Comparison of ENCODE assay signal across 9 mouse cellular contexts in the genomic region with DNA sequence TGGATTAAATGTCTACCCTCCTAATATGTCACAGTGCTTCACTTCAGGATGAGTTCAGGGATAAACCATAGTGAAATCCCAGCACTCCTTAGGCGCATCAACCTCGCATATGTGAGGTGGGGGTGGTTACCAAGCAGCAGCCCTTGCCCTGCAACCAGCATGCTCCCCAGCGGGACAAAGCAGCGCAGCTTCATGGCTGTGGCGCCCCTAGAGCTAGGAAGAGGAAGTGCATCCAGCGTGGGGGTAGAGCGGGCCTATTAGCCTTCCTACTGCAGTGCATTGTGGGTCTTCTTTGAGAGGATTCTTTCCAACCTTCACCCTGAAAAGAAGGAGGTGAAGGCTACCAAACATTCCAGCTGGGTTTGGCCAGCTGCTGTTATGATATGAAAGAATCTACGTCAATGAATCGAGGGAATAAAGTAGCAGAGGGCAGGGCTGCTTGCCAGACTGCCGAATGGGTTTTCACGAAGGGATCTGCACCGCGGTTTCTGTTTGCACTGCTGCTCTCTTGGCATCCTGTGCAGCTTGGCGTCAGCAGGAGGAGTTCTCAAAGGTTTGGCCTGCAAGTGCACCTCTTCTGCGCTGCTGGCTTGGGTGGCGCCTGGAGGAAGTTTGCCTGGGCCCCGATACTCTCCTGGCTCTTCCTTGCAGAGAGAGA.
DNase-seq lines count a peak whose midpoint lies in the region; ATAC-seq and TF ChIP-seq lines count a peak whose summit lies in the region.
"Had no signal": no experiment of that assay in that cellular context is flagged by ENCODE, and none has a peak within 500 bp of the region (broad histone marks: within the 10 kb centered on the region; RNA-seq: fewer than 3 reads in every experiment).

No protein-coding gene starts in this region.

- no peak overlapping the region for H3K9ac ChIP-seq in forebrain, postnatal 0 days
- H3K9ac ChIP-seq in midbrain, embryonic 15.5 days: no peak overlapping the region

- H3K27ac ChIP-seq in forebrain, postnatal 0 days (ENCODE audit: low read depth, low read length): no peak overlapping the region
- H3K27ac ChIP-seq in forebrain, embryonic 10.5 days: no peak overlapping the region
- no peak overlapping the region for H3K27ac ChIP-seq in midbrain, embryonic 15.5 days

- peak; percentile 42 for TF ChIP-seq CTCF in forebrain, postnatal 0 days (IDR thresholded peaks at IDR 0.05; ENCODE audit: low read depth)

- H3K9me3 ChIP-seq in forebrain, postnatal 0 days (ENCODE audit: low read length): no peaks in the 10 kb centered on the region
- H3K9me3 ChIP-seq in forebrain, embryonic 10.5 days: no peaks in the 10 kb centered on the region
- H3K9me3 ChIP-seq in midbrain, embryonic 15.5 days: no peaks in the 10 kb centered on the region

- no peaks in the 10 kb centered on the region for H3K4me1 ChIP-seq in forebrain, postnatal 0 days (ENCODE audit: insufficient read depth)
- H3K4me1 ChIP-seq in forebrain, embryonic 10.5 days: peaks cover 13% of the 10 kb centered on the region
- H3K4me1 ChIP-seq in midbrain, embryonic 15.5 days: no peaks in the 10 kb centered on the region

- H3K4me3 ChIP-seq in forebrain, postnatal 0 days (ENCODE audit: low read depth, low read length): no peak overlapping the region
- no peak overlapping the region for H3K4me3 ChIP-seq in forebrain, embryonic 10.5 days
- H3K4me3 ChIP-seq in midbrain, embryonic 15.5 days: no peak overlapping the region
- H3K4me3 ChIP-seq: myocyte had no signal

- ATAC-seq in forebrain, postnatal 0 days: peak; percentile 40; the same call in 1 of the 2 replicates
- ATAC-seq in neutrophil, adult 5-6 weeks (ENCODE audit: extremely low read depth, insufficient number of reproducible peaks, low FRiP score, poor library complexity, severe bottlenecking): peak; percentile 88
- ATAC-seq in midbrain, embryonic 15.5 days (replicated peaks): no peak

- H3K36me3 ChIP-seq in forebrain, postnatal 0 days (ENCODE audit: insufficient read depth): no peaks in the 10 kb centered on the region
- H3K36me3 ChIP-seq in forebrain, embryonic 10.5 days (replicated peaks): no peaks in the 10 kb centered on the region
- H3K36me3 ChIP-seq in midbrain, embryonic 15.5 days (replicated peaks): no peaks in the 10 kb centered on the region

- WGBS in forebrain, postnatal 0 days: 69% methylated on average over 17 of the region's 17 CpGs
- 88% methylated on average over 17 of the region's 17 CpGs for WGBS in forebrain, embryonic 10.5 days
- 87% methylated on average over 17 of the region's 17 CpGs for WGBS in midbrain, embryonic 15.5 days

- no peak overlapping the region for H3K4me2 ChIP-seq in forebrain, postnatal 0 days (ENCODE audit: low read depth)
- no peak overlapping the region for H3K4me2 ChIP-seq in midbrain, embryonic 15.5 days

- peak; percentile 45 for DNase-seq in forebrain, postnatal 0 days
- no peak for DNase-seq in forebrain, embryonic 10.5 days (ENCODE audit: extremely low spot score, low spot score)
- DNase-seq in urinary bladder, postnatal 14 days (ENCODE audit: low spot score): peak; percentile 37
- no peak for DNase-seq in urinary bladder, adult 2 months (ENCODE audit: low spot score)
- peak; percentile 40 for DNase-seq in gastrocnemius, postnatal 25 days
- no peak for DNase-seq in Muller cell, postnatal 12 days (ENCODE audit: inconsistent ontology term)

- H3K27me3 ChIP-seq in forebrain, postnatal 0 days (ENCODE audit: insufficient read depth, low read length): no peaks in the 10 kb centered on the region
- H3K27me3 ChIP-seq in forebrain, embryonic 10.5 days (ENCODE audit: poor library complexity, severe bottlenecking): 0 out of 2 replicates have a peak, but pooled peaks cover 3% of the 10 kb centered on the region
- no peaks in the 10 kb centered on the region for H3K27me3 ChIP-seq in midbrain, embryonic 15.5 days (replicated peaks)

Comparison
In these comparisons a context has a peak if more than half of its experiments do, and no peak if none do; other contexts are left out.
1. DNase-seq: peak in forebrain, postnatal 0 days (single experiment), urinary bladder, postnatal 14 days (single experiment) and gastrocnemius, postnatal 25 days (single experiment); none in forebrain, embryonic 10.5 days (single experiment), urinary bladder, adult 2 months (single experiment) and Muller cell, postnatal 12 days (single experiment).